Mouse (Mus musculus): Measurements from ENCODE around the gene Nasp. TPM values are rescaled to one million over a fixed set of nuclear protein-coding genes. Genes with fewer than 3 reads are reported as not detected.
"Not testable (repeated sequence)": the region's sequence is repeated elsewhere in the genome, so short reads cannot be mapped to it uniquely, and the experiment has no call there.

The Nasp gene
- polyA plus RNA-seq (2021) = 49.4 TPM

DNA sequence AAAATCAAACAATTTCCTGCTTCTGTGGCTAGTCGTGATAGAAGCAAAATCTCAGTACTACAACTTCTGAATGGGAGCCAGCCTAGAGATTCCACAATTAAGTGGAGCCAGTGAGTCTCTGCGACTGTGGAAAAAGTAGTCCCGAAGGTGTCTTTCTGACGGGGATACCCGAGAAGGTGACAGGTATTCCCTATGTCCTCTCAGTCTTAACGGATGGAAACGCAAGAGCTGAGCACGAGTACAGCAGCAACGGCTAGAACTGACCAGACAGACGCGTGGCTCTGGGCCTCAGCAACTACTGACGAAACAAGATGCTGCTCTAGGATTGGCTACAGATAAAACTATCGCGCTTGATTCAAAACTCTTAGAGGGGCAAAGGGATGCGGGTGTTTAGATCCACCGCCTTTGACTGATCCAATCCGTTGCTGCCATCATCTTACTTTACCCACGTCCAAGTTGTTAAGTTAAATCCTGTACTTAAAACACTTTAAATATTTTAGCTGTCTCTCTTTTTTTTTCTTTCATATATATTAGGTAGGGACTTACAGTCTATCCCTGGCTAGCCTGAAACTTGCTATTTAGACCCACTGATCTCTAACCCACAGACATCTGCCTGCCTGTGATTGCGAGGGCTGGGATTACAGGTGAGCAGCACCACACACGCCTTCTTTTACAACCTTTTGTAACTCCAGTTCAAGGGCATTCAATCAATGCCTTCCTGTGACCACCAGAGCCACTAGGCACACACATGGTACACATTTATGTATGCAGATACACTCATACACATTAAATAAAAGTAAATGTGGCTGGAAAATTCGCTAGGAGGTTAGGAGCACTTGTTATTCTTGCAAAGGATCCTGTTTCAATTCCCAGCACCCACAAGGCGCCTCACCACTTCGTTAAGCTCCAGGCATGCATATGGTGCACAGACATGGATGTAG, at the start of gene Nasp:
Nasp (minus strand) TSS at position 220 of the 941 bp plus-strand sequence.
- no peak for TF ChIP-seq CTCF (IDR thresholded peaks at IDR 0.05)
- in situ Hi-C loops (cut with MboI; ENCODE audit: low pct_unique_long_range_greater_than_20kb) = loop anchor here (5.0 kb wide), 1 partner anchor 159 kb away; no protein-coding TSS in a partner anchor
- DNase-seq (ENCODE audit: low read depth, low spot score) (peak; percentile 68), ATAC-seq (peak; percentile 87)
- H3K27me3 ChIP-seq = no peaks in the 10 kb centered on the region
- POLR2A ChIA-PET = interaction anchor here (1.2 kb wide), 1 partner anchor 17 kb away, joined by 3 read pairs; no protein-coding TSS in a partner anchor
- CTCF ChIA-PET = no interaction called here

DNA sequence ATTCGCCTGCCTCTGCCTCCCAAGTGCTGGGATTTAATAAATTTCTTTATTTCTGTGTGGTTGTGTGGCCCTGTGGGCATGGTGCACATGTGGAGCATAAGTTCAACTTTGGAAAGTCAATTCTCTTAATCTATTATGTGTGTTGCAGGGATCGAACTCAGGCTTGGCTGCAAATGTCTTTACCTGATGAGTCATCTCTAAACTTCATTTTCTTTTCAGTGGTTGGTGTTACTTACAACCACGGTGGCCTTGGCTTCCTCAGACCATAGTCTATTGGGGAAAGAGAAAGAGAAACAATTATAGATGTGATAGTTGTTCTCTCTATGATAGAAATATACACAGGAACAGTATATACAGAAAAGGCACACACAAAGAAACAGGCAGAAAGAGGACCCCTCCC, 48.3 kb upstream of the Nasp start:
- ATAC-seq (no peak), DNase-seq (ENCODE audit: low read depth, low spot score) (no peak)
- H3K27me3 ChIP-seq = no peaks in the 10 kb centered on the region
- no peak for TF ChIP-seq CTCF (IDR thresholded peaks at IDR 0.05)
- in situ Hi-C loops (cut with MboI; ENCODE audit: low pct_unique_long_range_greater_than_20kb) = no loop called here
- POLR2A ChIA-PET = interaction anchor here (0.9 kb wide), 1 partner anchor 10 kb away, joined by 3 read pairs; no protein-coding TSS in a partner anchor
- CTCF ChIA-PET = no interaction called here

- in situ Hi-C loops (cut with MboI; ENCODE audit: low pct_unique_long_range_greater_than_20kb); CTCF ChIA-PET; POLR2A ChIA-PET; DNase-seq (ENCODE audit: low read depth, low spot score); H3K27me3 ChIP-seq; ATAC-seq: not testable (repeated sequence)
Observed at GRCm38 (mm10) chr4:116674761-116675160, 47.0 kb upstream of the Nasp start.

- in situ Hi-C loops (cut with MboI; ENCODE audit: low pct_unique_long_range_greater_than_20kb) = no loop called here
- POLR2A ChIA-PET = no interaction called here
- H3K27me3 ChIP-seq = no peaks in the 10 kb centered on the region
- CTCF ChIA-PET = no interaction called here
- DNase-seq (ENCODE audit: low read depth, low spot score) = no peak
- ATAC-seq = no peak
- TF ChIP-seq CTCF (IDR thresholded peaks at IDR 0.05) = no peak
Observed at GRCm38 (mm10) chr4:116672785-116673184, 45.0 kb upstream of the Nasp start.

DNA sequence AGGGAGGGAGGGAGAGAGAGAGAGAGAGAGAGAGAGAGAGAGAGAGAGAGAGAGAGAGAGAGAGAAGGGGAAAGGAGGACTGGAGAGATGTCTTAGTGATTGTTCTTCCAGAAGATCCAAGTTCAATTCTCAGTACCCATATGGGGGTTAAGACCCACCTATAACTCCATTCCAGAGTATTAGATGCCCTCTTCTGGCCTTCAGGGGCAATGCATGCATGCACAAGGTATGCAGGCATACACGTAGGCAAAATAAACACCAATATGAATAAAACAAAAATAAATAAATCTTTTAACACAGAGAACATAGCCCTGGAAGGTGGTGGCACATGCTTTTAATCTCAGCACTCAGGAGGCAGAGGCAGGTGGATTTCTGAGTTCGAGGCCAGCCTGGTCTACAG, 41.5 kb upstream of the Nasp start:
- in situ Hi-C loops (cut with MboI; ENCODE audit: low pct_unique_long_range_greater_than_20kb) = no loop called here
- ChIA-PET CTCF (interaction anchor here (1.5 kb wide), 1 partner anchor 10 kb away, joined by 3 read pairs; no protein-coding TSS in a partner anchor), POLR2A (no interaction called here)
- no peak for ATAC-seq
- peak; percentile 35 for TF ChIP-seq CTCF (IDR thresholded peaks at IDR 0.05)
- no peaks in the 10 kb centered on the region for H3K27me3 ChIP-seq
- DNase-seq (ENCODE audit: low read depth, low spot score) = no peak

- TF ChIP-seq CTCF (IDR thresholded peaks at IDR 0.05) = no peak
- ChIA-PET CTCF (interaction anchor here (1.5 kb wide), 1 partner anchor 8 kb away, joined by 3 read pairs; no protein-coding TSS in a partner anchor), POLR2A (no interaction called here)
- ATAC-seq (no peak), DNase-seq (ENCODE audit: low read depth, low spot score) (no peak)
- H3K27me3 ChIP-seq = no peaks in the 10 kb centered on the region
- in situ Hi-C loops (cut with MboI; ENCODE audit: low pct_unique_long_range_greater_than_20kb) = no loop called here
Observed at GRCm38 (mm10) chr4:116668145-116668544, 40.4 kb upstream of the Nasp start.

DNA sequence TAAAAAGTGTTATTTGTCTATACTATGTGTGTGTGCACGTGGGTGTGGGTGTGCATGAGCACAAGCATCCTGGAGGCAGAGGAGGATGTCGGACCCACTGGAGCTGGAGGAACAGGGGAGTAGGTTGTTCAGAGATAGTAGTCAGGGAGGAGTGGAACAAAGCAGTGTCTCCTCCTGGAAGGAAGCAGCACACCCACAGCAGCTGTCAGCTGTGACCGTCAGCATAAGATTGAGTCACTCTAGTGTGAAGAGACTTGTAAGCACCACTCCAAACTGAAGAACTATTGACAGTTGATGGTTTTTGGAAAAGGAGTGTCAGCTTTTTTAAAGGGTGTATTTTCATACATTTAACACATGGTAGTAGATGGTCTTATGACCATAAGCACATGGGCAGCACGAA, 38.9 kb upstream of the Nasp start:
- ChIA-PET CTCF (no interaction called here), POLR2A (no interaction called here)
- H3K27me3 ChIP-seq = no peaks in the 10 kb centered on the region
- ATAC-seq (no peak), DNase-seq (ENCODE audit: low read depth, low spot score) (no peak)
- in situ Hi-C loops (cut with MboI; ENCODE audit: low pct_unique_long_range_greater_than_20kb) = no loop called here
- TF ChIP-seq CTCF (IDR thresholded peaks at IDR 0.05) = no peak

GRCm38 (mm10) chr4:116661998-116662397, 34.3 kb upstream of the Nasp start:
- no peak for TF ChIP-seq CTCF (IDR thresholded peaks at IDR 0.05)
- in situ Hi-C loops (cut with MboI; ENCODE audit: low pct_unique_long_range_greater_than_20kb) = no loop called here
- DNase-seq (ENCODE audit: low read depth, low spot score) = no peak
- no peaks in the 10 kb centered on the region for H3K27me3 ChIP-seq
- POLR2A ChIA-PET = interaction anchor here (0.7 kb wide), 1 partner anchor 23 kb away, joined by 3 read pairs; the partner anchor contains the start of gene Prdx1
- ATAC-seq = no peak
- CTCF ChIA-PET = interaction anchor here (2.1 kb wide), 1 partner anchor 11 kb away, joined by 6 read pairs; the partner anchor contains the start of gene Akr1a1

DNA sequence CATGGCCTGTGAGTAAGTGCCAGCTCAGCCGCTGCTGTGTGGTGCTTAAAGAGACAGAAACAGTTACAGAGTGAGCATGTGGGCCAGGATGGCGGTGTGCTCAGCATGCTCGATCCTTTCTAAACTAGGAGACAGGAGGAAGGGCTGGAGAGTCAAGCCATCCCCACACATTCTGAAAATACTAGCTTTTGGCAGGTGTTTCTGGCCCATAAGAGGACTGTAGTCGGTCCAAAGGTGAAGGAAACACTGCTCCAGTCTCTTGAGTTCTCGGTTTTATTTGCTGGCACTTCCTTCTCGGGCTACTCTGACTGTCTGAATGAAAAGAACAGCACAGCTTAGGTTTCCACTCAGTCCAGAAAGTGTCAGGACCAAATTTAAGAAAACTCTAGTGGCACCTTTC, 33.1 kb upstream of the Nasp start:
- no peak for TF ChIP-seq CTCF (IDR thresholded peaks at IDR 0.05)

GRCm38 (mm10) chr4:116659916-116660315, 32.2 kb upstream of the Nasp start:
- CTCF ChIA-PET = interaction anchor here (1.0 to 1.4 kb wide), 5 partner anchors 8 to 61 kb away, joined by 3 to 4 read pairs (median 3); partner anchors contain the start of genes Akr1a1 and Tesk2
- ATAC-seq; POLR2A ChIA-PET; H3K27me3 ChIP-seq; DNase-seq (ENCODE audit: low read depth, low spot score); in situ Hi-C loops (cut with MboI; ENCODE audit: low pct_unique_long_range_greater_than_20kb): not testable (repeated sequence)

More for the DNA sequence above, 33.1 kb upstream of the Nasp start:
- ATAC-seq (no peak), DNase-seq (ENCODE audit: low read depth, low spot score) (no peak)
- no peaks in the 10 kb centered on the region for H3K27me3 ChIP-seq
- ChIA-PET CTCF (interaction anchor here (2.1 kb wide), 1 partner anchor 10 kb away, joined by 6 read pairs; the partner anchor contains the start of gene Akr1a1), POLR2A (interaction anchor here (0.8 kb wide), 1 partner anchor 24 kb away, joined by 4 read pairs; the partner anchor contains the start of gene Prdx1)
- in situ Hi-C loops (cut with MboI; ENCODE audit: low pct_unique_long_range_greater_than_20kb) = no loop called here

DNA sequence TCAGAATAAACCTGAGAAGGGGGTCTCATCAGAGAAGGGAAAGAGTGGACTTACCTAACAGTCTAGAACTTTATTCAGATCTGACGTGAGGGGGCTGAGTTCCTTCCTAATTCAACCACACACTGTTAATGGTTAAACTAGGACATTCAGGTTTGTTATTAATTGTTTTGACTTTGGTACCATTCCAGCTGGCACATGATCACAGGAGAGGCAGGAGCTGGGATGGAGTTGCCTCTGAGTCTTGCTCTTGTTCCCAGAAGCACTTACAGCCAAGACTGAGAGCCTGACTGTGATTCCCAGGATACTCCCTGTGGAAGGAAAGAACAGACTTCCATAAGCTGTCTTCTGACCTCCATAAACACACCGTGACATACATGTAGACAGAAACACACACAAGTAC, 31.7 kb upstream of the Nasp start:
- H3K27me3 ChIP-seq = no peaks in the 10 kb centered on the region
- ChIA-PET CTCF (interaction anchor here (1.0 to 1.4 kb wide), 5 partner anchors 8 to 61 kb away, joined by 3 to 4 read pairs (median 3); partner anchors contain the start of genes Akr1a1 and Tesk2), POLR2A (no interaction called here)
- in situ Hi-C loops (cut with MboI; ENCODE audit: low pct_unique_long_range_greater_than_20kb) = no loop called here
- ATAC-seq (peak; percentile 31), DNase-seq (ENCODE audit: low read depth, low spot score) (peak; percentile 73)
- TF ChIP-seq CTCF (IDR thresholded peaks at IDR 0.05) = no peak
